Mouse (Mus musculus) G1E (cell line): ENCODE data around the gene Zfp617.

Source experiments
- CTCF ChIP-seq: IDR thresholded peaks from 2 replicates; pipeline ENCODE4 v1.5.1; 2012; ENCODE audit warnings: low read depth, low read length, inconsistent platforms, mixed read lengths
- GATA1 ChIP-seq: IDR thresholded peaks from 2 replicates; pipeline ENCODE4 v1.6.1; 2012; ENCODE audit warnings: borderline replicate concordance, low read length, inconsistent platforms, mixed read lengths
- TAL1 ChIP-seq: conservative IDR thresholded peaks from 2 replicates; pipeline ENCODE4 v1.6.1; 2012; ENCODE audit warnings: low read depth, low read length, inconsistent platforms, mixed read lengths

DNA sequence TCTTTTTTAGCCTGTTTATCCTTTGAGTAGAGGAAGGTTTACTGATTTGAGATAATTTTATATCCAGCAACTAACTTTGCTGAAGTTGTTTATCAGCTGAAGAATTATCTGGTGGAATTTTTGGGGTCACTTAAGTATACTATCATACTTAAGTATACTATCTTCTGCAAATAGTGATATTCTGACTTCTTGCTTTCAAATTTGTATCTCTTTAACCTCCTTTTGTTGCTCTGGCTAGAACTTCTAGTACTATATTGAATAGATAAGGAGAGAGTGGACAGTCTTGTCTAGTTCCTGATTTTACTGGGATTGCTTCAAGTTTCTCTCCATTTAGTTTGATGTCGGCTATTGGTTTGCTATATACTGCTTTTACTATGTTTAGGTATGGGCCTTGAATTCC lies 1.6 kb upstream of the Zfp617 start:
- no peak for TF ChIP-seq CTCF
- TF ChIP-seq TAL1, result no peak
- no peak for TF ChIP-seq GATA1
